In the genomic region with DNA sequence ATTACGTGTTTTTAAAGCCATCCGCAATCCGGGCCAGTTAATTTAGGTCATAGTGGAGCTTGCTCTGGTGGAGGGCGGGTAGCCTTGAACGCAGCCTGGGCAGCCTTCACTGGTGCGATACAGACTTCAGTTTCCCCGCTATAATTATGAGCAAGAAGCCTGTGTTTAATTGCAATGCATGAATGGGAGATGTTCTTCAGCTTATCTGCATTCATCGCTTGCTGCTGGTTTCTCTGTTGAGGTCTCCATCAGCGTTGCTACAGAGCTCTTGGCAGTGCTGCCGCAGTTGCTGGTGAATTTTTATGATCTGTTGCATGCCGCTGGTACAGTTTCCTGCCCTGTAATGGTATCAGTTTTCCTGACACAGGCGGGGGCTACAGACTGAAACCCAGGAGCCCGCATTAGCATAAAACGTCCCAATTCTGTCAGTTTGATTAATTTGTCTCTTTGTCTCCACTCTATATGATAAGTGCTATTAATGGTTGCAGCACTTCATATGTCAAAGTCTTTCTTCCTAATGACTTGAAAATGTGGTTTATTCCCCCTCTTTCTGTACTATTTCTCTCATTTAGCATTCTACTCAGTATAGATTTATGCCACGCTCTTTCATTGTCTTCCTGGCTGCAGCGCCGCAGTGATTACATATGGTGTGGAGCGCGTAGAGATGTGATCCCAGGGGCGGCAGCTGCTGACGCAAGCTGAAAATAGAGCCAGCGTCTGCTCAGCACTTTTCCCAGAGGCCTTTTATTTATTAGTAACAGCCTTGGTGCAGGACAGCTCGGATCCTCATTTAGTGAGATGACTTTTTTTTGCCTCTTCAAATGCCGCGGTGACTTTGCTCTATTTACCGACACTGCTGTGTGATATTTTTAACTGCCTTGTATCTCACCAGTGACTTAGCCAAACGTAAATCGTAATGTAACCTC, we compare ENCODE assay signal across 8 mouse cellular contexts.
DNase-seq lines count a peak whose midpoint lies in the region; ATAC-seq and TF ChIP-seq lines count a peak whose summit lies in the region.

No protein-coding gene starts in this region.

- H3K36me3 ChIP-seq in embryonic facial prominence, embryonic 12.5 days = no peaks in the 10 kb centered on the region
- H3K36me3 ChIP-seq in heart, embryonic 12.5 days = no peaks in the 10 kb centered on the region
- H3K36me3 ChIP-seq in kidney, embryonic 15.5 days = no peaks in the 10 kb centered on the region
- no peaks in the 10 kb centered on the region for H3K36me3 ChIP-seq in liver, adult 2 months (ENCODE audit: control insufficient read depth, insufficient read depth, low read length)

- peaks cover 2% of the 10 kb centered on the region; the same call in 1 of the 2 replicates for H3K79me2 ChIP-seq in liver, adult 2 months (ENCODE audit: control insufficient read depth, insufficient read depth, low read length)

- WGBS in embryonic facial prominence, embryonic 12.5 days = 17% methylated on average over 28 of the region's 28 CpGs
- 39% methylated on average over 28 of the region's 28 CpGs for WGBS in heart, embryonic 12.5 days
- 14% methylated on average over 28 of the region's 28 CpGs for WGBS in kidney, embryonic 15.5 days
- 44% methylated on average over 28 of the region's 28 CpGs for WGBS in liver, adult 2 months

- H3K9ac ChIP-seq in embryonic facial prominence, embryonic 12.5 days = no peak overlapping the region
- no peak overlapping the region; the same call in 1 of the 2 replicates for H3K9ac ChIP-seq in heart, embryonic 12.5 days
- H3K9ac ChIP-seq in kidney, embryonic 15.5 days = no peak overlapping the region
- no peak overlapping the region for H3K9ac ChIP-seq in liver, adult 2 months (ENCODE audit: low read depth, low read length)

- ATAC-seq in frontal cortex, adult (ENCODE audit: low TSS enrichment) = peak; percentile 50
- peak; percentile 76; the same call in 1 of the 2 replicates for ATAC-seq in embryonic facial prominence, embryonic 12.5 days (ENCODE audit: insufficient number of reproducible peaks, insufficient read depth, low FRiP score, low TSS enrichment)
- ATAC-seq in heart, embryonic 12.5 days (ENCODE audit: insufficient number of reproducible peaks, low FRiP score) = 0 out of 2 replicates have a peak, but pooled peaks have one; percentile 25
- peak; percentile 86 for ATAC-seq in kidney, embryonic 15.5 days (replicated peaks; ENCODE audit: low FRiP score)

- no peaks in the 10 kb centered on the region for H3K27me3 ChIP-seq in embryonic facial prominence, embryonic 12.5 days
- no peaks in the 10 kb centered on the region for H3K27me3 ChIP-seq in heart, embryonic 12.5 days (replicated peaks)
- H3K27me3 ChIP-seq in kidney, embryonic 15.5 days = no peaks in the 10 kb centered on the region
- H3K27me3 ChIP-seq in liver, adult 2 months (ENCODE audit: control insufficient read depth, insufficient read depth, low read length) = no peaks in the 10 kb centered on the region

- H3K4me2 ChIP-seq in embryonic facial prominence, embryonic 12.5 days (replicated peaks) = peak overlapping the region; percentile 49
- peak overlapping the region; percentile 59 for H3K4me2 ChIP-seq in heart, embryonic 12.5 days
- peak overlapping the region; percentile 58 for H3K4me2 ChIP-seq in kidney, embryonic 15.5 days

- H3K27ac ChIP-seq in embryonic facial prominence, embryonic 12.5 days = peak overlapping the region; percentile 51
- H3K27ac ChIP-seq in heart, embryonic 12.5 days (ENCODE audit: poor library complexity, severe bottlenecking) = peak overlapping the region; percentile 17; the same call in 1 of the 2 replicates
- H3K27ac ChIP-seq in kidney, embryonic 15.5 days = peak overlapping the region; percentile 14; the same call in 1 of the 2 replicates
- no peak overlapping the region for H3K27ac ChIP-seq in liver, adult 2 months (replicated peaks; ENCODE audit: insufficient read depth, low read depth, low read length)

- peaks cover 48% of the 10 kb centered on the region for H3K4me1 ChIP-seq in embryonic facial prominence, embryonic 12.5 days
- peaks cover 31% of the 10 kb centered on the region for H3K4me1 ChIP-seq in heart, embryonic 12.5 days (replicated peaks)
- peaks cover 33% of the 10 kb centered on the region for H3K4me1 ChIP-seq in kidney, embryonic 15.5 days
- peaks cover 1% of the 10 kb centered on the region; the same call in 1 of the 2 replicates for H3K4me1 ChIP-seq in liver, adult 2 months (ENCODE audit: control insufficient read depth, insufficient read depth, low read length)

- no peaks in the 10 kb centered on the region for H3K9me3 ChIP-seq in embryonic facial prominence, embryonic 12.5 days
- no peaks in the 10 kb centered on the region for H3K9me3 ChIP-seq in heart, embryonic 12.5 days (replicated peaks)
- H3K9me3 ChIP-seq in kidney, embryonic 15.5 days (replicated peaks) = no peaks in the 10 kb centered on the region

- TF ChIP-seq POLR2A in liver, adult 2 months (IDR thresholded peaks at IDR 0.05; ENCODE audit: extremely low read depth, insufficient read depth, low read length) = no peak

- peak overlapping the region; percentile 7; the same call in 1 of the 2 replicates for H3K4me3 ChIP-seq in embryonic facial prominence, embryonic 12.5 days
- peak overlapping the region; percentile 1; the same call in 1 of the 2 replicates for H3K4me3 ChIP-seq in heart, embryonic 12.5 days
- peak overlapping the region; percentile 30 for H3K4me3 ChIP-seq in kidney, embryonic 15.5 days (replicated peaks)
- no peak overlapping the region for H3K4me3 ChIP-seq in liver, adult 2 months (ENCODE audit: insufficient read depth, low read depth, low read length)

- no peak for DNase-seq in frontal cortex, postnatal 25 days (ENCODE audit: low spot score in 2 of 2)
- DNase-seq in liver, adult 2 months (ENCODE audit: extremely low read depth, low read depth, low spot score) = peak; percentile 14
- DNase-seq in retina, embryonic 14.5 days (ENCODE audit: low spot score) = peak; percentile 79
- no peak for DNase-seq in spleen, postnatal 36 days (ENCODE audit: low spot score in 2 of 2)

- no peak for TF ChIP-seq CTCF in liver, adult 2 months (IDR thresholded peaks at IDR 0.05; ENCODE audit: low read depth, low read length)

Comparison
In these comparisons a context has a peak if more than half of its experiments do, and no peak if none do; other contexts are left out.
1. ATAC-seq: peak in every context shown above with its lines; median percentile 86 in kidney, embryonic 15.5 days; 76 in embryonic facial prominence, embryonic 12.5 days; 50 in frontal cortex, adult; 25 in heart, embryonic 12.5 days.
2. DNase-seq: peak in liver, adult 2 months (single experiment) and retina, embryonic 14.5 days (single experiment); none in frontal cortex, postnatal 25 days (0 of 2) and spleen, postnatal 36 days (0 of 2).
3. Peak in every context shown above with its lines, with median percentiles within 50 percentile points of each other: H3K4me2 ChIP-seq.